In genomic region chr2:30242509-30242908, GRCm38 (mm10) we compare ENCODE assay signal across 8 mouse cellular contexts. TPM values are rescaled to one million over a fixed set of nuclear protein-coding genes. Genes with fewer than 3 reads are reported as not detected.
DNase-seq lines count a peak whose midpoint lies in the region; ATAC-seq lines count a peak whose summit lies in the region.

No protein-coding gene starts in this region.

- peaks cover 58% of the 10 kb centered on the region for H3K4me1 ChIP-seq in heart, embryonic 13.5 days
- peaks cover 15% of the 10 kb centered on the region for H3K4me1 ChIP-seq in neural tube, embryonic 11.5 days (ENCODE audit: control insufficient read depth, insufficient read depth, low read length)

- ATAC-seq in heart, embryonic 13.5 days (ENCODE audit: extremely low read depth, insufficient number of reproducible peaks, low FRiP score, low TSS enrichment): no peak
- ATAC-seq in neural tube, embryonic 11.5 days (ENCODE audit: insufficient read depth, low FRiP score, low TSS enrichment): no peak

- H3K9ac ChIP-seq in heart, embryonic 13.5 days: peak overlapping the region; percentile 28; the same call in 1 of the 2 replicates
- no peak overlapping the region for H3K9ac ChIP-seq in neural tube, embryonic 11.5 days (ENCODE audit: low read length)

- no peaks in the 10 kb centered on the region for H3K27me3 ChIP-seq in heart, embryonic 13.5 days (replicated peaks)
- no peaks in the 10 kb centered on the region for H3K27me3 ChIP-seq in neural tube, embryonic 11.5 days (ENCODE audit: control insufficient read depth, insufficient read depth, low read length)

- peaks cover 64% of the 10 kb centered on the region for H3K36me3 ChIP-seq in heart, embryonic 13.5 days
- H3K36me3 ChIP-seq in neural tube, embryonic 11.5 days (ENCODE audit: control insufficient read depth, insufficient read depth, low read length): peaks cover 6% of the 10 kb centered on the region

- WGBS in heart, embryonic 13.5 days: 37% methylated on average over 4 of the region's 4 CpGs
- WGBS in neural tube, embryonic 11.5 days: 38% methylated on average over 4 of the region's 4 CpGs

- no peaks in the 10 kb centered on the region for H3K9me3 ChIP-seq in heart, embryonic 13.5 days
- H3K9me3 ChIP-seq in neural tube, embryonic 11.5 days (ENCODE audit: control insufficient read depth, low read length): no peaks in the 10 kb centered on the region

- H3K4me2 ChIP-seq in heart, embryonic 13.5 days: peak overlapping the region; percentile 13; the same call in 1 of the 2 replicates
- no peak overlapping the region for H3K4me2 ChIP-seq in neural tube, embryonic 11.5 days (ENCODE audit: low read depth)

- peak overlapping the region; percentile 80 for H3K27ac ChIP-seq in heart, embryonic 13.5 days (replicated peaks)
- peak overlapping the region; percentile 29; the same call in 1 of the 2 replicates for H3K27ac ChIP-seq in neural tube, embryonic 11.5 days (ENCODE audit: low read depth, low read length)

- DNase-seq in ovary, adult 18-20 months (ENCODE audit: low spot score): peak; percentile 51
- DNase-seq in ovary, postnatal 14 days (ENCODE audit: low spot score): no peak
- DNase-seq in cerebellum, adult 8-10 months: peak; percentile 64
- DNase-seq in kidney, postnatal 4 days: peak; percentile 61 to 74
- DNase-seq in neural tube, embryonic 11.5 days (ENCODE audit: low spot score): peak; percentile 19
- DNase-seq in layer of hippocampus, adult 9-11 months: no peak
- no peak for DNase-seq in frontal cortex, postnatal 36 days (ENCODE audit: low spot score in 2 of 2)

- H3K4me3 ChIP-seq in heart, embryonic 13.5 days: no peak overlapping the region
- H3K4me3 ChIP-seq in neural tube, embryonic 11.5 days (ENCODE audit: low read depth, low read length): no peak overlapping the region

RNA-seq across cellular contexts. Expression of gene Gm28035, which starts 2.1 kb away (rescaled TPM):
- 0.19 and 0.27 TPM in 2 replicates for polyA plus RNA-seq in heart, embryonic 13.5 days (2015; fragmentation: Nextera tagmentation; extraction: Ambion mirVana)
- polyA plus RNA-seq in neural tube, embryonic 11.5 days (2014; fragmentation: Nextera tagmentation; extraction: Ambion mirVana): 0.17 TPM in 1 of 2 replicates, not detected in the other

RNA-seq across cellular contexts. Expression of gene Lrrc8a, which starts 5.0 kb away (rescaled TPM):
- polyA plus RNA-seq in heart, embryonic 13.5 days (2015; fragmentation: Nextera tagmentation; extraction: Ambion mirVana): 39.6 and 41.9 TPM in 2 replicates
- polyA plus RNA-seq in neural tube, embryonic 11.5 days (2014; fragmentation: Nextera tagmentation; extraction: Ambion mirVana): 46.6 and 49.7 TPM in 2 replicates

RNA-seq across cellular contexts. Expression of gene Phyhd1, which starts 23.5 kb away (rescaled TPM):
- polyA plus RNA-seq in heart, embryonic 13.5 days (2015; fragmentation: Nextera tagmentation; extraction: Ambion mirVana): 7.0 and 8.2 TPM in 2 replicates
- polyA plus RNA-seq in neural tube, embryonic 11.5 days (2014; fragmentation: Nextera tagmentation; extraction: Ambion mirVana): 2.3 and 2.5 TPM in 2 replicates

RNA-seq across cellular contexts. Expression of gene Kyat1, which starts 36.9 kb away (rescaled TPM):
- 16.3 and 17.2 TPM in 2 replicates for polyA plus RNA-seq in heart, embryonic 13.5 days (2015; fragmentation: Nextera tagmentation; extraction: Ambion mirVana)
- polyA plus RNA-seq in neural tube, embryonic 11.5 days (2014; fragmentation: Nextera tagmentation; extraction: Ambion mirVana): 10.5 and 12.0 TPM in 2 replicates

RNA-seq across cellular contexts. Expression of gene Gm28038, which starts 38.3 kb away (rescaled TPM):
- not detected in 2 replicates for polyA plus RNA-seq in heart, embryonic 13.5 days (2015; fragmentation: Nextera tagmentation; extraction: Ambion mirVana)
- not detected in 2 replicates for polyA plus RNA-seq in neural tube, embryonic 11.5 days (2014; fragmentation: Nextera tagmentation; extraction: Ambion mirVana)

Comparison
In these comparisons a context has a peak if more than half of its experiments do, and no peak if none do; other contexts are left out.
1. DNase-seq: peak in ovary, adult 18-20 months (single experiment), cerebellum, adult 8-10 months (single experiment), kidney, postnatal 4 days (2 of 2) and neural tube, embryonic 11.5 days (single experiment); none in ovary, postnatal 14 days (single experiment), layer of hippocampus, adult 9-11 months (single experiment) and frontal cortex, postnatal 36 days (0 of 2).